Mouse (Mus musculus) hindbrain, embryonic 12.5 days (tissue): Measurements from ENCODE around the gene Dnmt3c. TPM values are rescaled to one million over a fixed set of nuclear protein-coding genes. Genes with fewer than 3 reads are reported as not detected.

Experiments used
- ATAC-seq: fragments of 200-750 bp; cut with Nextera tagmentation; 2 replicates; pipeline ENCODE4 v1.8.0; 2017; ENCODE audit warnings: moderate TSS enrichment; ENCODE audit not compliant: low FRiP score
- H3K27ac ChIP-seq: fragments of 300-500 bp; sonication (generic); 2 replicates; pipeline ENCODE4 v1.5.1; 2016; ENCODE audit warnings: mild to moderate bottlenecking
- H3K27me3 ChIP-seq: fragments of 300-500 bp; sonication (generic); 2 replicates; pipeline ENCODE4 v1.6.1; 2016; ENCODE audit warnings: mild to moderate bottlenecking
- H3K36me3 ChIP-seq: fragments of 300-500 bp; sonication (generic); 2 replicates; pipeline ENCODE4 v1.6.1; 2016; ENCODE audit warnings: mild to moderate bottlenecking
- H3K4me1 ChIP-seq: fragments of 300-500 bp; sonication (generic); 2 replicates; pipeline ENCODE4 v1.6.1; 2016
- H3K4me2 ChIP-seq: fragments of 300-500 bp; sonication (generic); replicated peaks from 2 replicates; pipeline ENCODE4 v1.6.1; 2016; ENCODE audit warnings: mild to moderate bottlenecking
- H3K4me3 ChIP-seq: fragments of 300-500 bp; sonication (generic); 2 replicates; pipeline ENCODE4 v1.5.1; 2016; ENCODE audit warnings: mild to moderate bottlenecking
- H3K9ac ChIP-seq: fragments of 300-500 bp; sonication (generic); 2 replicates; pipeline ENCODE4 v1.6.1; 2016; ENCODE audit warnings: mild to moderate bottlenecking, moderate library complexity
- H3K9me3 ChIP-seq: fragments of 300-500 bp; sonication (generic); replicated peaks from 2 replicates; pipeline ENCODE4 v1.6.1; 2016; ENCODE audit warnings: mild to moderate bottlenecking
- WGBS: fragments of 180-500 bp; shearing (Covaris S2); methylation state at CpG from one replicate; pipeline ENCODE4 v1.1.7; 2016; 5-methylcytosine and 5-hydroxymethylcytosine counted together
- polyA plus RNA-seq: library from polyadenylated mRNA; unstranded; fragments of >200 nt; fragmentation: Nextera tagmentation; extraction: Ambion mirVana; gene quantifications from 2 replicates; pipeline ENCODE4 v1.2.1, GENCODE M21; 2016

The Dnmt3c gene
- polyA plus RNA-seq, 1 experiment from 2014 or later = 0.17 TPM

DNA sequence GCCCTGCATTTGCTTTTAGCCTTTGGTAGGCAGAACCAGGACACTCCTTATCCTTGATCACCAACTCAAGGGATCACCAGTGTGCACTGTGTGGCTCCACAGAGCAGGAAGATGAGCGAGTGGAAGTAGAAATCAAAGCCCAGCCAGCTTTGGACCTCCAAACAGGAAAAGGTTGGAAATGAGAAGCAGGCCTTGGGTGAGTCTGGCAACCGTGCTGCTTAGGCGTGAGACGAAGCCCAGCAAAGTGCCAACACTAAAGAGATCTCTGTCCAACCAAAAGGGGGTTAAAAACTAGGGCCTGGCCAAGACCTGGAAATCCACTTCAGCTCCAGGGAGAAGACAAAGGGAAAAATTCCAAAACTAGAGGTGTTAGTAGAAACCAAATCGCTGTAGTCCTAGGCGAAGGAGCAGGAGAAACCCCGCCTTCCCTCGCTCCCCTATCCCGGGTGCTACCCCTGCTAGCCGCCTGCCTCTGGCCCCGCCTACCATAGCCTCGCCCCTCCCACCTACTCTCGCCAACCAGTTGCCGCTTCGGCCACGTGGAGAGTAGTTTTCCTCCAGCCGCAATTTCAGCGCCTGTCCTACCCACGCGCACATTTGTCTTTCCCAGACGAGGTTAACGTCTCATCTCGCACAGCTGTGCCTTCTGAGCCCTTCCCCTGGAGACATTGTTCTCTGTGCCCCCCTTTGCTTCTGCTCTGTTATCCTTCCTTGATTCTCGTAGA, 82.3 kb downstream of the Dnmt3c start:
- Histone ChIP-seq H3K27me3 (no peaks in the 10 kb centered on the region), H3K27ac (no peak overlapping the region), H3K9me3 (no peaks in the 10 kb centered on the region), H3K4me1 (peaks cover 9% of the 10 kb centered on the region), H3K4me2 (peak overlapping the region; percentile 57), H3K36me3 (peaks cover 5% of the 10 kb centered on the region; the same call in 1 of the 2 replicates), H3K4me3 (peak overlapping the region; percentile 28), H3K9ac (peak overlapping the region; percentile 38; the same call in 1 of the 2 replicates)
- 17% methylated on average over 24 of the region's 24 CpGs for WGBS
- ATAC-seq = peak; percentile 71

Other genes starting within 250 kb of the Dnmt3c start
- gene 4930404H24Rik, start 203.9 kb upstream of the Dnmt3c start, polyA plus RNA-seq = not detected in 2 replicates
- 33.9 and 36.8 TPM in 2 replicates for gene Nol4l, start 166.7 kb upstream of the Dnmt3c start, polyA plus RNA-seq
- gene Commd7, start 63.9 kb upstream of the Dnmt3c start, polyA plus RNA-seq = 68.6 and 71.8 TPM in 2 replicates
- 9.5 and 9.7 TPM in 2 replicates for gene Dnmt3b, start 47.2 kb upstream of the Dnmt3c start, polyA plus RNA-seq
- 369 and 427 TPM in 2 replicates for gene Mapre1, start 44.6 kb downstream of the Dnmt3c start, polyA plus RNA-seq
- gene Efcab8, start 83.3 kb downstream of the Dnmt3c start, polyA plus RNA-seq = 0.07 TPM in 1 of 2 replicates, not detected in the other
- gene Sun5, start 174.4 kb downstream of the Dnmt3c start, polyA plus RNA-seq = not detected in 2 replicates
- not detected in 2 replicates for gene Bpifb2, start 178.4 kb downstream of the Dnmt3c start, polyA plus RNA-seq
- gene Bpifb6, start 203.7 kb downstream of the Dnmt3c start, polyA plus RNA-seq = not detected in 2 replicates
- gene Bpifb3, start 221.6 kb downstream of the Dnmt3c start, polyA plus RNA-seq = not detected in 2 replicates
- gene Bpifb4, start 241.6 kb downstream of the Dnmt3c start, polyA plus RNA-seq = not detected in 2 replicates